Mouse (Mus musculus) natural killer cell, adult 2 months (primary cell): ENCODE data around the gene Calcoco1.

Source experiments
- DNase-seq, 2 experiments: peaks; one replicate each; pipeline ENCODE4 v3.0.0; 2022; ENCODE audit warnings: low spot score in 2 of 2

Calcoco1 gene

DNA sequence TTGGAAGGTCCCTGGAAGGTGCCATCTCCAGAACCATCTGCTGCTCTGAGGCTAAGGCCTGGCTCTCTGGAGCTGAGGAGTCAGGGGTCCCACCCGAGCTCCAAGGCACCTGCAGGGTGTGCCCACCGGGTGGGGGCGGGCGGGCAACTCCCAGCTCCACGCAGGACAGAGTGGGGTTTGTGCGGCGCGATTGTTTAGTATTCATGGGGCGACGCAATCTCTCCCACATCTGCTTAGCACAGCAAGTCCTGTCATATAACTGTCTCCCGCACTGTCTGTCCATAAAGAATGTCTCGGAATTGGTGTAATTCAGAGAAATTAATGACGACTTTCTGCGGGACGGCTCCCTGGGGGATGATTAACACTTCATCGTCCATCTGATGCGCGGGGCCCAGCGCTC lies 15.1 kb upstream of the Calcoco1 start:
- DNase-seq, result no peak

DNA sequence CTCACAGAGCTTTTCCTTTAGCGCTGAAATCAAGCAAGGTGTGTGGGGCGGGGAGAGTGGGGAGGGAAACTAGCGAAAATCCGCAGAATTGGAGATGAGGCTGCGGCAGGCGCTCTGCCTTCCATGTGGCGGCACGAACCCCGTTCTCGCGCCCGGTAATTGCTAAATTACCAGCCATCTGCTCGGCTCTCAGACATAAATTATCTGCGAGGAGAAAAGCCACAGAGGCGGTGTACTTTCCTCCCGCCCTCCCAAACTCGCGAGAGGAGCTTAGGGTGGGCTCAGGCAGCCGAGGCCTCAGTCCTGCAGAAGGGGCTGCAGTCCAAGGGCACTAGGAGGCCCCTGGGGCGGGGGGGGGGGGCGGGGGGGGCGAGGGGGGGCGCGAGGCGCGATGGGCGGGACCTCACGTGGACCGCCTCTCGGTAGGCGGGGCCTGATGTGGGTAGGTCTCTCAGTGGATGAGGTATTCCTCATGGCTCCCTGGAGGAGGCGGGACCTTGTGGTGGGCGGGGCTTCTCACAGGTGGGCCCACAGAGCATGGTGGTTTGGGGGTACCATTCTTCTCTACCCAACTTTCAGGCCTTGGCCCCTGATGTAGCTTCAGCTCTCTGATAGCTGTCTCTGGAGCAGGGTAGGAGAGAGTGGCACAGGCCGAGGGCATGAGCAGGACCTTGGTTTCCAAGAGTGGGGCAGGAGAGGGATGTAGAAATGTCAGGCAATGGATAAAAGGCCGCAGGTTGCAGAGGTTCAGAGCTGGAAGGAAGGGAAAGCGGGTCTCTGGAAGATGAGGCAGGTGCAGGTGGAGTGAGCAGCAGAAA lies 14.4 kb upstream of the Calcoco1 start:
- DNase-seq, result no peak

DNA sequence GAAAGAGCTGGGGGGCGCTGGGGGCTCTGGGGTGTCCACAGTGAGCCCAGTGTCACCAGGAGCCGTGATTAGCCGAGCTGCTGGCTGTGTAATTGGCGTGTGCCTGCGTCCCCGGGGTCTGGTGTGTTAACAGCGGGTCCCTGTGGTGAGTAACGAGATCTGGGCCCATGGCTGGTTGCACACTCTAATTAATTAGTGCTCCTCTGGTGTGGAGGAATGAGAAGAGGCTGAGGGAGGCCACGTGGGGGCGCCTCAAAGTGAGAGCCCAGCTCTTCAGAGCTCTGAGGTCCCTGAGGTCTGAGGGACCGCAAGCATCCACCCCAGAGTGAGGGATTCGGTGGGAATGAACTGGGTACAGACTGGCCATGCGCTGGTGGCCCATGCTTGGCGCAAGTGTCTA lies 13.1 kb upstream of the Calcoco1 start:
- no peak for DNase-seq

DNA sequence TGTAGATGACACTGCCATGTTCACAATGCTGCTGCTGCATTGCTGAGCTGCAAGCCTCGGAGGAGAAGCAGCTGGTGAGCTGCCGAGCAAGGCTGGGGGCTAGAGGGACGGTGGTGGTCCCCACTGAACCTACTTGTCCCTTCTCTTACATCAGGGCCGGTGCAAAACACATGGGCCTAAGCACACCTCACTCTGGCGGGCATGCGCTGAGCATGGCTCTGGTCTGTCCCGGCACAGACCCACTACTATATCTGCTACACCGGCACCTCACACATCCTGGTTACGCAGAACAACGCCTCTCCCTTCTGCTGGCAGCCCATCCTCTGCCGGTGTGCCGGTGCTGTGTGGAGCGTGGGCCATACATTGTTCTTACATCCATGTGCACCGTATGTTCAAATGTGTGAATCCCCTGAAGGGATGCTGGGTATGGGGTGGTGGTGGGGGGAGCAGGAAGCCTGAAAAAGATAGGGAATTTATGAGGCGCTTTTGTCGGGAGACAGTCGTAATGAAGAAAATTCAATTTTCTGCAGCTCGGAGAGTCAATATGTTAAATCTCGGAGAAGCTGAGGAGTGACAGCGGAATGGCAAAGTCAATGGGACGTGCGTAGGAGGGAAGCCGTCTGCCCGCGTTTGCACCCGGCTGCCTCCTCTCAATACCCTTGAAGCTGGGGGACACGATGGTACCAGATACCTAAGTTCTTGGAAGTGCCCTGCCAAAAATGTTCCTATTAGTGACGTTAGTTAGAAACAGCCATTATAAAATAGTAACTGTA lies 12.0 kb upstream of the Calcoco1 start:
- DNase-seq, result no peak

DNA sequence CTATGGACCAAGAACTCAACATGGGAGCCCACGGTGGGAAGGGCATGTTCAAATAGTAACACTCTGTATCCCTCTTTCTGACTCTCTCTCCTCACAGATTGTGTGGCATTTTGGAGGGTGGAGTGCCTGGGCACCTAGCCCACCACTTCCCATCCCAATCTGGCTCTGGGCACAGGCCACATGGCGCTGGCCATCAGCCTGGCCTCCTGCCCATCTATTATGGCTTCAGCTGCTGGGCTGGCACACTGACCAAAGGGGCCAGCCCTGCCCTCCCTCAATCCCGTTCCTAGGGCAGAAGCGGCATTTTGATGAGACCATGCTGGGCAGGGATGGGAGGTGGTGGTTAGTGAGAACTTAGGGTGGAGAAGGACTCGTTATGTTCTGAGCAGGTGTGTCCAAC lies 11.3 kb upstream of the Calcoco1 start:
- no peak for DNase-seq

DNA sequence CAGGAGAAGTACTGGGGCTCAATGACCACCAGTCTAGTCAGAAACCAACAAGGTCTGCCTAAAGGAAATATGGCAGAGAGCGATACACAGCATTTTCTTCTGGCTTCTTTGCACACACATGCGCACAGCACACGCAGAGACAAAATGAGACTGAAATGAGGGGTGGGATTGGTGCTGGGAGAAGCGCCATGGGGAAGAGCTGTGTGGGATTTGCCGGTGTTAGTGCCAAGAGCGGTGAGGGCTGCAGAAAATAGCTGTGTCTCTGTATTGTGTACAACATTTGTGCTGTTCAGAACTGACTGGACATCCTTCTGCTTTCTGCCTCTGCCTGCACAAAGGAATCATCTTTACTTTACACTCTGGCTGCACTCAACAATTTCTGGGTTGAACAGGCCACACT lies 10.4 kb upstream of the Calcoco1 start:
- DNase-seq, result no peak

DNA sequence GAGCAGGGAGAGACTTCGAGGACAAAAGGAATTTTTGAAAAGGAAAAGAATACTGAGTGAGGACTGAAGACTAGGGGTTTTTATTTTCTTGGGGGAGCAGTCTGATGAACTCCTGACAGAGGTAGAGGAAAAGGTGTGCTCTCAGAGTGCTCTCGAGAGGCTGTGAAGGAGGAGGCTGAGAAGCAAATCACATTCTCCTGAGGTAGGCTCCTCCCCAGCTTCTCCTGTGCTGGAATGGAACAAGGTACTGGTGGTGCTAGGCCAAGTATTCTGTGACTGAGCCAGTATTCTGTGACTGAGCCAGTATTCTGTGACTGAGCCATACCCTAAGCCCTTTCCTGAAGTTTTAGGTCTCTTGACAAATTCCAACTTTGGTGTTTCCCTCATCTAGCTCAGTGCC lies 6.0 kb upstream of the Calcoco1 start:
- DNase-seq, result no peak

DNA sequence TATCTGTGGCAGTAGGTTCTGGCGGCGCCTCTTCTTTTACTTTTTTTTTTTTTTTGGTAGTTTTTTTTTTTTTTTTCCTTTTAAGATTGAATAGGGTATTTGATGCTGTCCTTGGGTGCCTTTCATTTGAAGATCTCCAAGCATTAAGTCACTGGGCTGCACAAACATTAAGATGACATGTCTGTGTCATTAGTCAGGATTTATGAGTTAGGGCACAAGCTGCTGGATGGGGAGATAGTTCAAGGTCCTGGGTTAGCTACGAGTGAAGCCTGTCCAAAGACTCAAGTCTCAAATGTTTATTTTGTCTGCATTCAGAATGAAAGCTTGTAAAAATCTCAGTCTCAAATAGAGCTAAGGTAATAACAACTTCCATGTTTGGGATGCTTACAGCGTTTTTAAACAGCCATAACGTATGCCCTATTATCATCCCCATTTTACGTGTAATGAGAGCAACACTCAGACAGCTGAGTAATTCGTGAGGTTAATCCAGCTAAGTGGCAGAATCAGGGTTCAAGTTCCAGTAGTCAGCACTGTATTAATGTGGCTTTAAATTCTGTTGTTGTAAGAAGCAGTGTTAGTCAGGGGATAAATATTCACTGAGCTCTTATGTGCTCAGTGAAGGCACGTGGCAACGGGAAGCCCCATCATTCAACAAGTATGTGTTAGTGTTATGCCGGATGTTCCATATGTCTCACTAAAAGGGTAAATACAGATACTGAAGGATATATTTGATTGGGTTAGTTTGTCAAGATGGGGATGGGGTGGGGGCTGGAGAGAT lies 1.6 kb upstream of the Calcoco1 start:
- no peak for DNase-seq

DNA sequence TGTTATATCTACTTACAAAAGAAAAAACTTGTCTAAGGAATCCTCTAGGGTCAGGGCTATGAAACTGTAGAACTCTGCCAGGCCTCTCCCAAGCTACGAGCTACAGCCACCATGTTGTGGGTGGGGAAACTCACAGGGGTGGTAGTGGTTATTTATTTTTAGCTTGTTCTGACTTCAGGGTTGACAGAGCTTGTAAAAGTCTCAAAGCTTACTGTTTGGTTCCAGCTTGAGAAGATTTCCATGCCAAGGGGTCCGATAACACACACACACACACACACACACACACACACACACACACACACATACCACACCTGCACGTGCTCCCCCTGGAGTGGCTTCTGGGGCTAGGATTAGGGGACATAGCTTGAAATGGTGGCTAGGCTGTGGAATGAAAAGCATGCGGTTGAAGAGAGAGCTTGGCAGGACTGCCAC lies 538 bp upstream of the Calcoco1 start:
- DNase-seq, result no peak

DNA sequence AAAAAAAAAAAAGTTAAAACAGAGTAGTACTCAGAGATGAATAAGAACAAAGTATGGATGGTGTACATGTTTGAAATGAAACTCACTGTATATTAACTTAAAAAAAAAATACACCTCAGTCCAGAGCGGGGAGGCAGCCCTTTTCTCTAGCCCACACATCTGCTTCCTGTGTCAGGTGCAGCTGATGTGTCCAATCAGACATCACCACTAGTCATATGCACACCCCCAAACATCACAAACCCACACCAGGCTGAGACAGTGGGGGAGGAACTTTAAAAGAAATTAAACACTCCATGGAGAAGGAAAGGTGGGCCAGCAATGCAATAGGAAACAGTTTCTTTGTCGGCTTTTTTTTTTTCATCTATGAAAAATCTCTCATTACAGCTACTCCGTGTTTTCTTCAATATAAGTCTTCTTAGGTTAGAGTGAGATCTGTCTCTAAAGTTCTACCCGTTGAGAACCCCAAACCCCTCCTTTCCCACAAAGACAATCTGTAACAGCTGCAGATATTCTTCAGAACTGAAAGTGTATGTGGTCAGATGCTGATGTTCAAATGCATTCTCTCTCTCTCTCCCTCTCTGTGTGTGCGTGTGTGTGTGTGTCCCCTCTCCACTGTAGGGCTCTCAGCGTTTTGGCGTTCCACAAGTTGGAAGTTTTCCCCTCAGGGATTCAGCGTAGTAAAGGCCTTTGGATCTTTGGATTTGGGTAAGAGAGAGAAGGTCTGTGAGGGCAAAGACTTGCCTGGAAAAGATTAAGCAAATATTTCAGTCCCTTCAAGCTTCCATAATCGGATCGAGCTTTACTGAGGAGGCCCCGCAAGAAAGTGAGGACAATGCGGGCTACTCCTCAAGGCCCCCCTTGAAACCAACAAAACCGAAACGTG lies 721 bp downstream of the Calcoco1 start:
- peak in 1 of 2 experiments; percentile 32 for DNase-seq

DNA sequence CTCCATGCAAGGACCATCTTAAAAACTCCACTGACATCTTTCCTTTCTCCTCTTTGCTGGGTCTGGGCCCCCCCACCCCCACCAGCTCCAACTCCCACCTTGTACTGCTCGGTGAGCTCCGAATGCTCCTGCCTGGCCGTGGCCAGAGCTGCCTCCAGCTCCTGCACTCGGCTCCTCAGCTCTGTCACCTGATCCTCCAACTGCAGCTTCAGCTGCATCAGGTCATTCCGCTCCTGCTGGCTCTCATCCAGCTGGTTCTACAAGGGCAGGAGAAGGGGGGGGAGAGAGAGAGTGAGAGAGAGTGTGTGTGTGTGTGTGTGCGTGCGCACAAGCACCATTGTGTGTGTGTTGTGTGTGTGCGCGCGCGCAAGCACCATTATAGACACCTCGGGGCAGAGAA lies 5.8 kb downstream of the Calcoco1 start:
- no peak for DNase-seq

DNA sequence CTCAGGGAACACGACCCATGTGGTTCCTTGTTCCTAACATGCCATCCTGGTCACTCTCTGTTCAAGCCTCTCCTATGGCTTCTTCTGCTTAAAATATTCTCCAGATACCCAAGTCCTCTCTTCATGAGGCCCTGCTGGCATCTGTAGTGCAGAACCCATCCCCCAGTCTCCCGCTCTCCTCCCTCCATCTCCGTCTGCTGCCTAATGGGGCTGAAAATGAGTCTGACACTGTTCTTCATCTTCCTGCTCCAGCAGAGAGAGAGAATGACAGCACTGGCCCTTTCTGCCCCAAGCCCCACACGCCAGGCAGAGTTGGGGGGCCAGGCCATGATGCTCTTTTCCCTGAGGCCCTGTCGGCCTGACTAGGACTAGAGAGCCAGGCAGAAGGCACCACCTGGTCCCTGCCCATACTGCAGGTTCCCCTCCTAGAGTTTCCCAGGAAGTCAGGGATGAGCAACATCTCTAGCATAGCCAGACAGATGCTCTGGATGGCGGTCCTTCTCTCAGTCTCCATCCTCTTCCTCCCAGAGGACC lies 14.2 kb downstream of the Calcoco1 start:
- DNase-seq, result no peak

DNA sequence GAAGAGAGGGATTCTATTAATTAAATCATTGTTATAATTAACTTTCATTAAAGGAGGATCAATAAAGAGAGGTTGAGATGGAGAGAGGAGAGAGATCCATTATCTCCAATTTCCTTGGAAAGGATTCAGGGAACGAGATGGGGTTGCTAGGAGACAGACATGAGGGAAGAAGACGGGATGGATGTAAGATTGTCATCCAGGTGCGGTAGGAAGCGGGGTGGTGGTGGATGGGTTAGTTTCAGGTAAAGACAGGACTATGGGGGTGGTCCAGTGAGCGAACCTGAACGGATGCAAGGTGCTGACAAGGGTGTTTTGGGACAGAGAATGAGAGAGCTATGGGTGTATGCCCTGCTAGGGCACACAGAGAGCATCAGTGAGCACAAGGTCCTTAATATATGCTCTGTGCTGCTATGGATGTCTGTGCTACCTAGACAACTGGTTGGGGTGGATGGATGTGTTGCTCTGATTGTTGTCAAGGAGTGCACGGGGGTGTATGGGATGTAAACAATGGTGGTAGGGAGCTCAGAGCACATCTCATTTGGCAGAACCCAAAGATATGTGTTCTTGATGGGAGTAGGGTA lies 16.0 kb downstream of the Calcoco1 start:
- no peak for DNase-seq

DNA sequence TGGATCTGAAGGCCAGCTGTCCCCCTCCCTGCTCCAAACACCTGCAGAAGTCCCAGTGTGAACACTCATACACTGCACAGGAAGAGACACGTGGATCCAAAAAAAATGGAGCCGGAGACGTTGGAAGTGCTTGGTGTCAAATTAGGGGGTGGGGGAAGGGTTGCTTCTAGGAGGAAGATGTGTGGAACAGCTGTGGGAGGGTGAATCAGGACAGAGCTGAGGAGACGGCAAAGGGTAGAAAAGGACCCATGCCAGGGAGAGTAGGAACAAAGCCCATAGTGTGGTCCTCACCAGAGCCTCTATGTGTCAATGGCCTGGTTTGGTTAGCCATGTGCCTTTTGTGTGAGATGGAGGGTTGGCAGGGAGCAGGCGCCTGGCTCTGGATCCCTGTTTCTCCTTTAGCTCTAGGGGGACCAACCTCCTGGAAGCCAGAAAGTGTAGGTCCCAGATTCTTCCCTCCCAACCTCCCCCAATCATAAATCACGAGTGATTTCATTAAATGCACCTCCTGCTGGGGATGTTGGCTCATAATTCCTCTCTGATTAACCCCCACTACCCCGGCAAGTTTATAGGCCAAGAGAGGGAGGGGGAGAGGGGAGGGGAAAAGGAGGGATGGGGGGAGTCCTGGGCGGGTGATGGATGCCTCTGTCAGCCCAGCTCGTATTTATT lies 16.6 kb downstream of the Calcoco1 start:
- no peak for DNase-seq

DNA sequence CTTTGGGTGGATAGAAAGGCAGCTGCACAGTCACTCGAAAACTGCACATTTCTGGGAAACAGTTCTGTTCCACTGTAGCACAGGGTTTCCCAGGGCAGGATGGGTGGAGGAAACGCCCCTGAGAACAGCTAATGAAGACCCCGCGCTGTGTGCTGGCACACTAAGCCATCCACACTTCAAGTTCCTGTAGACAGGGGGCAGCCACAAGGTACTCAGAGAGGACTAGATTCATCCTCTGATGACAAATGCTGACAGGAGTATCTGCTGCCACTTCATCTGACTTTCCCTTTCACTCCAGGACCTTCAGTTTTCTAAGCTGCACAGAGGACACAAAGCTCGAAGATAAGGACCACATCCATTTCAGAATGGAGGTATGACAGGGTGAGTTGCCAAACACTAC lies 17.2 kb downstream of the Calcoco1 start:
- DNase-seq, result no peak

DNA sequence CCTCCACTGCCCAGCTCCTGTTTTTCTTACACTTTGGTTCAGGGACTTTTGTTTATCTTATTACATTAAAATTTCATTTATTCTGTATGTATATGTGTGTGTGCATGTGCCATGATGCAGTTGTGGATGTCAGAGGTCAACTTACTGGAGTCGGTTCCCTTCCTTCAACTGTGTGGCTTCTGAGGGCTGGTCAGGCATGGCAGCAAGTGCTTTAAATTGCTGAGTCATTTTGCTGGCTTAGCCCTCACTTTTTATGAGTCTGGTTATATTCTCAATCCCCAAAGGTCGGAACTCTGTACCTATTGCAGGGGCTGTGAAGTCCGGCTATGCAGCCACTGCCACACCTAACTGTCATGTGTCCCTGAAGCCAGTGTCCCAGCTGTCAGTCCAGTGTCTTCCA lies 19.0 kb downstream of the Calcoco1 start:
- no peak for DNase-seq

DNA sequence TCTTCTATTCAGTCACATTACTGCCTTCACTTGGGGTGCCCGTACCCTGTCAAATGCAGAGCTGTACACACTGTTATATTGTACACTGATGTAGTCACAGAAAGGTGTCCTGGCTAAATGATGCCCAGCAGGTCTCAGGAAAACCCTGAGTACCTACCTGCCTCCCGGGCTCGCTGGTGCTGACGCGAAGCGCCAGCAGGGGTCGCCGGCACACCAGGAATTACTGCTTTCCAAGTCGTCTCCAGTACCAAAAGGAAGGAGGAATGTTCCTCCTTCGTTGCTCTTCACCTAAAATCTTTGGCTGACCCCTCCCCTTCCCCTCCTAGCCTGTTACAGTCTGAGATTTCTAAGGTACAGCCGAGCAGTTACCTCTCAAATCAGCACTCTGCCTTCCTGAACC lies 23.8 kb downstream of the Calcoco1 start:
- DNase-seq, result peak; percentile 14 to 42

DNA sequence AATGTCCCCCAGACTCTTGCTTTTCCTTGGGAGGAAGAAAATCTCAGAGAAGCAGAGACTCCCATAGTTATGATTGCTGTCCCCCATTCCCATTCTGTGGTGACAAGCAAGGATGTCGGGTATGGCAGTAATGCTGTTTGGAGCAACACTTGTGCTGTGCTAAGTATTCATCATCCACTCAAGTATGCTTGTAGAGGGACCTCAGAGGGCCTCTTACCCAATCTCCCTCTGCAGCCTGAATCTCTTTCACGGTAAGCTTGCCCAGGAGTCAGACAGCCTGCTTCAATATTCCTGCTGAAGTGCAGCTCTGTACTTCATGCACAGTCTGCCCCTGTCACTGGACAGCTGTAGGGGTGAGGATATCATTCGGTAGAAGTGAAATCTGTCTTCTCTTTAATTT lies 25.1 kb downstream of the Calcoco1 start:
- no peak for DNase-seq

DNA sequence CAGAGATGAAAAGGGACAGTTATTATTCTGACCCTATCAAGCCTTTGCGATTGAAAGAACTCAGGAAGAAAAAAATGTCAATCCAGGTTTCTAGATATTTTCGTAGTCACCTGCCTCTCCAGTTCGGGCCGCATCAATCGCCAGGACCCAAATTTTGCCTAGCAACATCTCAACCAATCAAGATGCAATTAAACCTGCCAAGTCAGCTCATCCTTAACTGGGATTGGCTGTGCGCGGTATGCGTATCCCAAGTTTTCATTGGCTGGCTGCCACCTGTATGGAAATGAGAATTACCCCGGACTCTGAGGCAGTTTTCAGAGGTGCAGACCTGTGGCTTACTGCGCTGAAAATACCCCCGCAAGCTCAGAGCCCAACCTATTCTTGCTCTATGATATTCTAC lies 28.4 kb downstream of the Calcoco1 start:
- DNase-seq, result no peak

DNA sequence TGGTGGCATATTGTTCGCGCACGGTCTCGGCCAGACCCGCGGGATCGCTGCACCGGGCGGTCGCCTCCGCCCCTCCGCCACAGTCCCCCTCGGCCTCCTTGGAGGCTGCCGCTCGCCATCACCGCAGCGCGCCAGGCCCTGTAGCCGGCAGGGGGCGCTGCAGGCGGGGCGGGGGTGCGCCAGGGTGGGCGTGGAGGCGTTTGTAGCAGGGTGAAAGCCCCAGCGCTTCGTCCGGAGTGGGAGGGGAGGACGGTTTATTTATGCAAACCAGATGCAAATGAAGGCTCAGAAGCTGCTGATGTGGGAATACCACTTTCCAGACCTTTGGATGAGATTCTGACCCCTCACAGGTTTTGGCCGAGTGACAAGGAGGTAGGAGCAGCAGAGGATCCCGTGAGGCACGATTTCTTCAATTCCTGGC lies 29.0 kb downstream of the Calcoco1 start:
- peak; percentile 24 to 61 for DNase-seq
